Mouse (Mus musculus): Measurements from ENCODE around the gene Plekhb2. TPM values are rescaled to one million over a fixed set of nuclear protein-coding genes. Genes with fewer than 3 reads are reported as not detected.

Plekhb2 gene
- polyA plus RNA-seq, 1 experiment from 2014 or later = 13.3 TPM

- 83% methylated on average over 9 of the region's 9 CpGs for WGBS (ENCODE audit: insufficient replicate concordance)
- Histone ChIP-seq H3K4me3 (no peak overlapping the region), H3K36me3 (peaks cover 22% of the 10 kb centered on the region), H3K9me3 (replicated peaks) (no peaks in the 10 kb centered on the region), H3K4me1 (peaks cover 2% of the 10 kb centered on the region; the same call in 1 of the 2 replicates), H3K27me3 (replicated peaks) (no peaks in the 10 kb centered on the region), H3K9ac (no peak overlapping the region), H3K4me2 (no peak overlapping the region), H3K27ac (no peak overlapping the region)
- ATAC-seq = no peak
Observed at GRCm38 (mm10) chr1:34871170-34871569, 21.4 kb downstream of the Plekhb2 start.

DNA sequence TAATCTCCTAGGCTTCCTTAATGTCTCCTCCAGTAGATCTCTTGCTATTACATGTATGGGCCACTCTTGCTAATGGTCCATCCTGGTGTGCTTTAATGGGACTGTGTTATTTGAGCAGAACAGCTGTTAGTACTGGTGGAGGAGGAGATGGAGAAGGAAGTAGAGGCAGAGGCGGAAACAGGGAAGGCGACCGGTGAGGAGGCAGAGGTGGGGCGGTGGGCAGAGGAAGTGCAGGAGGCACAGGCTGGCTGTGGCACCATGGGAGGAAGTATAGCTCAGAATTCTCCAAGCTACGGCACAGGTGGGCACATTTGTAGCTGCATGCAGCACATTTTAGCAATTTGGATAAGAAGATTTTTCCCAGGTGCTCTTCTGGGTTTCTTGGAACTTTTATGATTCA is 23.8 kb downstream of the Plekhb2 start:
- H3K4me1 ChIP-seq = no peaks in the 10 kb centered on the region
- no peaks in the 10 kb centered on the region for H3K27me3 ChIP-seq (replicated peaks)
- WGBS (ENCODE audit: insufficient replicate concordance) = 54% methylated on average over 5 of the region's 5 CpGs
- H3K36me3 ChIP-seq = peaks cover 22% of the 10 kb centered on the region
- H3K4me2 ChIP-seq = no peak overlapping the region
- ATAC-seq = no peak
- no peak overlapping the region for H3K27ac ChIP-seq
- no peak overlapping the region for H3K4me3 ChIP-seq
- H3K9me3 ChIP-seq (replicated peaks) = no peaks in the 10 kb centered on the region
- no peak overlapping the region for H3K9ac ChIP-seq

DNA sequence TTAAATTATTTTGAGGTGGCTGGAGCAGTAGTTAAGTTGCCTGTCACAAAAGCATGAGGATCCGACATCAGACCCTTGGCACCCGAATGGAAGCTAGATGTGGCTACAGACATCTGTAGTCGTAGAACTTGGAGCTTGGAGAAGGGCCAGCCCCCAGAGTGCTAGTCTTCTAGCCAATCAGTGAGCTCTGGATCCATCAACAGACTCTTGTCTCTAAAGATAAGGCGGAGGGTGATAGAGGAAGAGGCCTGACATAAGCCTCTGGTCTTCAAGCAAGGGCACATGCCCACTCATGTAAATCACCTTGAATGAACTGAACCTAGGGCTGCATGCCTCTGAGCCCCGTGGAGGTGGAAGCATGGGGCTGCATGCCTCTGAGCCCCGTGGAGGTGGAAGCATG is 29.8 kb downstream of the Plekhb2 start:
- H3K4me3 ChIP-seq = no peak overlapping the region
- H3K4me1 ChIP-seq = no peaks in the 10 kb centered on the region
- H3K36me3 ChIP-seq = no peaks in the 10 kb centered on the region
- no peaks in the 10 kb centered on the region for H3K27me3 ChIP-seq (replicated peaks)
- no peak overlapping the region for H3K9ac ChIP-seq
- WGBS (ENCODE audit: insufficient replicate concordance) = 58% methylated on average over 6 of the region's 6 CpGs
- no peak overlapping the region for H3K4me2 ChIP-seq
- H3K27ac ChIP-seq = no peak overlapping the region
- ATAC-seq = no peak
- H3K9me3 ChIP-seq (replicated peaks) = no peaks in the 10 kb centered on the region

DNA sequence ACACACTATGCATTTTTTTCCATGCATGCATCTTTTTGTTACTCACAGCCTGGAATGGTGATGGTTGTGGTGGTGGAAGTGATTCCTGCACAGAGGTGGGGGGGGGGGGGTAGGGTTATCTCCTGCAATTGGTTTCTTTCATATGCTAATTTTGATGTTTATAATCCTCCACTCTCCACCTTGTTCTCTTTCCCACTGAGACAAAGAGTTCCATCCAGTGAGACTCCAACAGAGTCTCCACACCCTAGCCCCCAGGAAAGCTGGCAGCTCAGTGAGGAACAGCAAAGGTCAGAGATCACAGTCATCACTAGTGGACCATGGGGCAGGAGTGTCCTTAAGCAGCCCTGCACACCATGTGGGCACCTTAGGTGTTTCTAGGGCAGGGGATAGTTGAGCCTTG is 34.0 kb downstream of the Plekhb2 start:
- Histone ChIP-seq H3K27ac (no peak overlapping the region), H3K9ac (no peak overlapping the region), H3K36me3 (no peaks in the 10 kb centered on the region), H3K4me3 (no peak overlapping the region), H3K9me3 (replicated peaks) (no peaks in the 10 kb centered on the region), H3K4me2 (no peak overlapping the region), H3K4me1 (no peaks in the 10 kb centered on the region), H3K27me3 (replicated peaks) (no peaks in the 10 kb centered on the region)
- no peak for ATAC-seq

DNA sequence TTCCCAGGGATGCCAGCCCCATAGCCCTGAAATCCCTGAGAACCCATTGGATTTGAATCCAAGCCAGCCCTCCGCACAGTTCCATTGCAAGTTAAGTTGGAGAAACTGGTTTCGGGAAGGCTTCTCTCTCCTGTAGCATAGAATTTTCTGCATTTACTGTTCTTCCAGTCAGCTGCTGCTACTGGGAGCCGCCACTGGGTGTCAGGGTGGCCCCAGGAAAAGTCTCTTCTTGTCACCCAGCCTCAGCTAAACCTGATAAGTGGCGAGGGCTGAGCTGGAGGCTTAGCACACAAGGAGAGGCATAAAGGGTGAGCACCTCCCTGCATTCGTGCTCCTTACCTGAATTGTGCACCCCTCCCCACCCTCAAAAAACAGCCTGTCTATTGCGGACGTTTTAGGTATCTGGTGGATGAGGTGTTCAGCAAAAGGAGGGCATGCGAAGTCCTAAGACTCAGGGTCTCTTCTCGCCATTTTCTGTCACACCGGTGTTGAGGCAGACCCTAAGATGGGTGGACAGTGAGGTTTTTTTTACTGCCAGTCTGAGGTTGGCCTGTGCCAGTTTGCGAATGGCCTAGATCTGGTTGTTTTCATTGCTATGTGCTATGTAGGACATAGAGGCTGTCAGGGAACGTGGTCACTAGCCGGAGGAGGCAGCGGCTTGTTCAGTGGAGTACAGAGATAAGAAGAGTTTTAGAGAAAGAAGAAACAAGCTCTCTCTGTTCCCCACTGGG is 41.9 kb downstream of the Plekhb2 start:
- Histone ChIP-seq H3K27me3 (replicated peaks) (0 out of 2 replicates have a peak, but pooled peaks cover 9% of the 10 kb centered on the region), H3K9me3 (replicated peaks) (no peaks in the 10 kb centered on the region), H3K4me3 (no peak overlapping the region), H3K4me1 (no peaks in the 10 kb centered on the region), H3K36me3 (no peaks in the 10 kb centered on the region), H3K9ac (no peak overlapping the region), H3K4me2 (no peak overlapping the region), H3K27ac (no peak overlapping the region)
- WGBS (ENCODE audit: insufficient replicate concordance) = 45% methylated on average over 14 of the region's 14 CpGs
- no peak for ATAC-seq

DNA sequence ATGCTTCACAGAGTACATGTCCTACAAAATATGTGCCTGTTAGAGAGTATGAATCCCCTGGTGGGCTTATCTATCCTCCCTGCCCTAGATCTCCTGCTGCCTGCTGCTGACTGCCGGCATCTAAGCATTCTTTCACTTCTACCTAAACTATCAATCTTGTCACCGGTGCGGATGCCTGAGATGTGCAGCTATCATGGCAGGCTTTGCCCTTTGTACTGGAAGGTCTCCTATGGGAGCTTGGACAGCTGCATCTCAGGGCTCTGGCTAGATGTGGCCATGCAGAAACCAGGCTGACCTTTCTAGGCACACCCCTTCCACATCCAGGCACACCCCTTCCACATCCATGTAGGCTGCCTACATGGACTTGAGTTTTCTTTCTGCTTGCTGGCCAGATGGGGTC is 42.7 kb downstream of the Plekhb2 start:
- Histone ChIP-seq H3K27ac (no peak overlapping the region), H3K27me3 (replicated peaks) (0 out of 2 replicates have a peak, but pooled peaks cover 9% of the 10 kb centered on the region), H3K9ac (no peak overlapping the region), H3K36me3 (no peaks in the 10 kb centered on the region), H3K4me1 (no peaks in the 10 kb centered on the region), H3K4me2 (no peak overlapping the region), H3K4me3 (no peak overlapping the region), H3K9me3 (replicated peaks) (no peaks in the 10 kb centered on the region)
- ATAC-seq = no peak
- 70% methylated on average over 3 of the region's 3 CpGs for WGBS (ENCODE audit: insufficient replicate concordance)

DNA sequence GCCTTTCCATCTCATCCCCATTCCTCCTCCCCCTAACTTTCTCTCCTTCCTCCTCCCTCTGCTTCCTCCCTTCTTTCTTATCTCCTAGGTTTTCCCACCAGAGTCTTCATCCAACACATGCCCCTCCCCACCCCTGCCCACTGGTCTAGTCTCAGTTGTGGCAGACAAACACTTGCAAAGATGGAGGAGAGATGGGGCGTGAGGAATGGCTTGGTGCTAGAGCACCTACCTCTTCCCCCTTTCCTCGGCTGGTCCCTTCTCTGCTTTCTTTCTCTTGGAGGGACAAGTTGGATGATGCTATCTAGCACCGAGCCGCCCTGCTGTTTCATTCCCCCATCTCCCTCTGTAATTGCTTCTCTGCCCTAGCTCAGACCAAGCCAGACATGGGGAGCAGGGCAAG is 43.6 kb downstream of the Plekhb2 start:
- Histone ChIP-seq H3K4me3 (no peak overlapping the region), H3K4me1 (no peaks in the 10 kb centered on the region), H3K9ac (no peak overlapping the region), H3K27me3 (replicated peaks) (0 out of 2 replicates have a peak, but pooled peaks cover 9% of the 10 kb centered on the region), H3K36me3 (no peaks in the 10 kb centered on the region), H3K27ac (no peak overlapping the region), H3K9me3 (replicated peaks) (no peaks in the 10 kb centered on the region), H3K4me2 (no peak overlapping the region)
- no peak for ATAC-seq
- 61% methylated on average over 4 of the region's 4 CpGs for WGBS (ENCODE audit: insufficient replicate concordance)

DNA sequence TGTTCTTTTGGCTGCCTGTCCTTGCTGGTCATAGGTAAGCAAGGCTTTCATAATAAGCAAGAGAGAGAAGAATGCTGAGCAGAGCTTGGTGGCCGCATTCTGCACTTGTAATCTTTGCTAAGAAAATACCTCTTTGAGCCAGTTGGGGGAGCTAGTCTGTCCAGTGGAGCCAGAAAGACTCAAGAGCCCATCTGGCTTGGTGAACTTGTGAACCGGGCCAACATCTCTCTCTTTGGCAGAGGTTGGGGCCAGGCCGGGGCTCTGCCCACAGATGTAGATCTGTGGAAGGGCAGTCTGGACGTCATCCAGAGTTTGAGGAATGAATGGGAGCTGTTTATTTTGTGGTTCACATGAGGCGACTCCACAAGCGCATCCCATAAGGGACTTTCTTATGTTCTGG is 44.1 kb downstream of the Plekhb2 start:
- no peaks in the 10 kb centered on the region for H3K4me1 ChIP-seq
- 55% methylated on average over 6 of the region's 6 CpGs for WGBS (ENCODE audit: insufficient replicate concordance)

DNA sequence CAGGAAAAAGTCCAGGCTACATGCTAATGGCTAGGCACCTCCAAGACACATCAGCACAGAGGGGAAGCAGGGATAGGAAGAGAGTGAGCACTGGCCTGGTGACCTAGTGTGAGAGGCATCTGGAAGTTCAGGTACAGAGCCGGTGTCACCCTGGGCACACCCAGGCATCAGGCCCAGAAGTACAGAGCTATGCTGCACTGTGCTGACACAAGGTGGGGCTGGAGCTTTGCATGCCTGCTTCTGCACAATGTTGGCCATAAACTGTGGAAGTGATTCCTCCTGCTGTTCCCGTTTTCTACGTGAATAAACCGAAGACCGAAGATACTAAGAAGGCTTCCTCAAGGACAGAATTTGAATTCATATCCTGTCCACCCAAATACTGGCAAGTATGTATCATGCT is 46.3 kb downstream of the Plekhb2 start:
- Histone ChIP-seq H3K36me3 (no peaks in the 10 kb centered on the region), H3K4me3 (no peak overlapping the region), H3K4me1 (no peaks in the 10 kb centered on the region), H3K27me3 (replicated peaks) (0 out of 2 replicates have a peak, but pooled peaks cover 9% of the 10 kb centered on the region), H3K27ac (no peak overlapping the region), H3K9ac (no peak overlapping the region), H3K9me3 (replicated peaks) (no peaks in the 10 kb centered on the region), H3K4me2 (no peak overlapping the region)
- 81% methylated on average over 5 of the region's 5 CpGs for whole genome bisulfite sequencing (ENCODE audit: insufficient replicate concordance)
- no peak for ATAC-seq

More for the DNA sequence above, 44.1 kb downstream of the Plekhb2 start:
- Histone ChIP-seq H3K27ac (no peak overlapping the region), H3K36me3 (no peaks in the 10 kb centered on the region), H3K9me3 (replicated peaks) (no peaks in the 10 kb centered on the region), H3K4me2 (no peak overlapping the region), H3K9ac (no peak overlapping the region), H3K4me3 (no peak overlapping the region), H3K27me3 (replicated peaks) (0 out of 2 replicates have a peak, but pooled peaks cover 9% of the 10 kb centered on the region)
- ATAC-seq = no peak

DNA sequence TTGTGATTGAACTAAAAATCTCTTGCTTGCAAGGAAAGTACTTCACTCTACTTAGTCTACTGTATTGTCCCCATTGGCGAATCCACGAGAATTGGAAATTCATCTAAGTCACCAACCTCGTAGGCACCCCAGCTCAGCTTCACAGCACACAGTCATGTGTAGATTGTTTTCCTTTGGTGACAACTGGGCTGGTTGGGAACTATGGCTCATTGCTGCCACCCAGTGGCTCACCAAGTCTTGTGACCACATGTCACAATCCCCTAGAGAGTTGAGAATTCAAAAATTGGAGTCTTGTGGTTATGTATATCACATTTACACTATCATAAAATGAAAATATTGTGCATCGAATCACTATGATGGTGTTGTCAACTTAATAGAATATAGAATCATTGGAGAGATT is 47.1 kb downstream of the Plekhb2 start:
- Histone ChIP-seq H3K4me3 (no peak overlapping the region), H3K27me3 (replicated peaks) (0 out of 2 replicates have a peak, but pooled peaks cover 9% of the 10 kb centered on the region), H3K9me3 (replicated peaks) (no peaks in the 10 kb centered on the region), H3K9ac (no peak overlapping the region), H3K4me1 (no peaks in the 10 kb centered on the region), H3K36me3 (no peaks in the 10 kb centered on the region), H3K4me2 (no peak overlapping the region), H3K27ac (no peak overlapping the region)
- 28% methylated on average over 4 of the region's 4 CpGs for WGBS (ENCODE audit: insufficient replicate concordance)
- no peak for ATAC-seq

- Histone ChIP-seq H3K4me1 (no peaks in the 10 kb centered on the region), H3K27me3 (replicated peaks) (no peaks in the 10 kb centered on the region), H3K9me3 (replicated peaks) (peaks cover 21% of the 10 kb centered on the region), H3K27ac (no peak overlapping the region), H3K36me3 (no peaks in the 10 kb centered on the region), H3K9ac (no peak overlapping the region), H3K4me3 (no peak overlapping the region), H3K4me2 (no peak overlapping the region)
- 77% methylated on average over 15 of the region's 15 CpGs for WGBS (ENCODE audit: insufficient replicate concordance)
- no peak for ATAC-seq
Observed at GRCm38 (mm10) chr1:34928656-34929055, 78.9 kb downstream of the Plekhb2 start.

Measured in liver, embryonic 12.5 days (tissue).